Mouse (Mus musculus) spleen, adult 2 months (tissue): ENCODE results near the gene Tnfaip8l1. TPM values are rescaled to one million over a fixed set of nuclear protein-coding genes. Genes with fewer than 3 reads are reported as not detected.

Source experiments
- DNase-seq, 2 experiments: peaks; one replicate each; pipeline versions ENCODE4 v3.0.0 to v3.0.0-alpha.2; 2012 to 2021; ENCODE audit warnings: low spot score in 2 of 2, low read depth in 1 of 2
- H3K27ac ChIP-seq: fragments of 200-500 bp; 2 replicates; pipeline ENCODE4 v1.5.1; 2012; ENCODE audit warnings: low read length, inconsistent platforms; ENCODE audit not compliant: insufficient read depth
- H3K27me3 ChIP-seq: fragments of 200-500 bp; 2 replicates; pipeline ENCODE4 v1.6.1; 2012; ENCODE audit warnings: mild to moderate bottlenecking, moderate library complexity, low read length, inconsistent platforms; ENCODE audit not compliant: control insufficient read depth, insufficient read depth
- H3K36me3 ChIP-seq: fragments of 200-500 bp; 2 replicates; pipeline ENCODE4 v1.6.1; 2012; ENCODE audit warnings: mild to moderate bottlenecking, low read length, inconsistent platforms; ENCODE audit not compliant: control insufficient read depth, insufficient read depth
- H3K4me1 ChIP-seq: fragments of 200-500 bp; 2 replicates; pipeline ENCODE4 v1.6.1; 2011; ENCODE audit warnings: inconsistent platforms; ENCODE audit not compliant: control insufficient read depth, insufficient read depth, insufficient read length
- H3K4me3 ChIP-seq: fragments of 200-500 bp; 2 replicates; pipeline ENCODE4 v1.5.1; 2011; ENCODE audit warnings: mild to moderate bottlenecking, inconsistent platforms; ENCODE audit not compliant: insufficient read depth, insufficient read length; ENCODE audit errors: extremely low read depth
- CTCF ChIP-seq: fragments of 200-500 bp; IDR thresholded peaks from 2 replicates; pipeline ENCODE4 v1.5.1; 2011; ENCODE audit warnings: mild to moderate bottlenecking, inconsistent platforms; ENCODE audit not compliant: insufficient read depth, insufficient read length, insufficient replicate concordance; ENCODE audit errors: extremely low read depth
- POLR2A ChIP-seq: fragments of 200-500 bp; IDR thresholded peaks from 2 replicates; pipeline ENCODE4 v1.6.1; 2011; ENCODE audit warnings: low read depth, low read length, inconsistent platforms
- WGBS: fragments of 180-500 bp; shearing (Covaris S2); methylation state at CpG from one replicate; pipeline ENCODE4 v1.1.7; 2018; 5-methylcytosine and 5-hydroxymethylcytosine counted together
- polyA plus RNA-seq: library from polyadenylated mRNA; depleted of rRNA; stranded (reverse); fragments of >200 nt; gene quantifications from 2 replicates; pipeline ENCODE4 v1.2.3, GENCODE M21; 2012

The Tnfaip8l1 gene
- polyA plus RNA-seq, 1 experiment, result 7.3 TPM

GRCm38 (mm10) chr17:56128246-56128645 is 34.0 kb upstream of the Tnfaip8l1 start:
- WGBS, result 43% methylated on average over 15 of the region's 15 CpGs
- TF ChIP-seq POLR2A, result no peak
- TF ChIP-seq CTCF, result no peak
- no peaks in the 10 kb centered on the region for H3K36me3 ChIP-seq
- DNase-seq, result no peak
- 0 out of 2 replicates have a peak, but pooled peaks cover 4% of the 10 kb centered on the region for H3K27me3 ChIP-seq
- no peak overlapping the region for H3K27ac ChIP-seq
- no peaks in the 10 kb centered on the region; the same call in 1 of the 2 replicates for H3K4me1 ChIP-seq
- no peak overlapping the region for H3K4me3 ChIP-seq

GRCm38 (mm10) chr17:56131136-56131535 is 31.1 kb upstream of the Tnfaip8l1 start:
- no peak overlapping the region for H3K4me3 ChIP-seq
- peaks cover 5% of the 10 kb centered on the region; the same call in 1 of the 2 replicates for H3K4me1 ChIP-seq
- TF ChIP-seq CTCF, result no peak
- no peak for TF ChIP-seq POLR2A
- no peaks in the 10 kb centered on the region for H3K36me3 ChIP-seq
- no peaks in the 10 kb centered on the region for H3K27me3 ChIP-seq
- DNase-seq, result no peak
- WGBS, result 87% methylated on average over 10 of the region's 10 CpGs
- no peak overlapping the region for H3K27ac ChIP-seq

- 42% methylated on average over 7 of the region's 7 CpGs for WGBS
- DNase-seq, result peak; percentile 36 to 64
- TF ChIP-seq POLR2A (no peak), CTCF (peak; percentile 87; the same call in 1 of the 2 replicates)
- Histone ChIP-seq H3K36me3 (no peaks in the 10 kb centered on the region), H3K27me3 (no peaks in the 10 kb centered on the region), H3K27ac (no peak overlapping the region), H3K4me3 (no peak overlapping the region), H3K4me1 (peaks cover 5% of the 10 kb centered on the region; the same call in 1 of the 2 replicates)
Observed at GRCm38 (mm10) chr17:56131814-56132213, 30.5 kb upstream of the Tnfaip8l1 start.

GRCm38 (mm10) chr17:56132661-56133060 is 29.6 kb upstream of the Tnfaip8l1 start:
- 6% methylated on average over 14 of the region's 14 CpGs for WGBS
- TF ChIP-seq CTCF, result peak; percentile 81
- no peak for TF ChIP-seq POLR2A
- Histone ChIP-seq H3K36me3 (no peaks in the 10 kb centered on the region), H3K4me1 (peaks cover 5% of the 10 kb centered on the region; the same call in 1 of the 2 replicates), H3K27ac (no peak overlapping the region), H3K4me3 (no peak overlapping the region), H3K27me3 (no peaks in the 10 kb centered on the region)
- peak; percentile 42 to 58 for DNase-seq

- Histone ChIP-seq H3K27me3 (0 out of 2 replicates have a peak, but pooled peaks cover under 1% of the 10 kb centered on the region), H3K36me3 (no peaks in the 10 kb centered on the region), H3K27ac (peak overlapping the region; percentile 47), H3K4me3 (peak overlapping the region; percentile 56; the same call in 1 of the 2 replicates), H3K4me1 (peaks cover 5% of the 10 kb centered on the region; the same call in 1 of the 2 replicates)
- no peak for TF ChIP-seq POLR2A
- no peak for TF ChIP-seq CTCF
- peak in 1 of 2 experiments; percentile 32 for DNase-seq
- WGBS, result 2% methylated on average over 21 of the region's 21 CpGs
Observed at GRCm38 (mm10) chr17:56133457-56134363, 28.6 kb upstream of the Tnfaip8l1 start.

GRCm38 (mm10) chr17:56134463-56134971 is 27.8 kb upstream of the Tnfaip8l1 start:
- peak overlapping the region; percentile 36 for H3K27ac ChIP-seq
- peak; percentile 36 to 71 for DNase-seq
- 0 out of 2 replicates have a peak, but pooled peaks cover 4% of the 10 kb centered on the region for H3K27me3 ChIP-seq
- H3K36me3 ChIP-seq, result no peaks in the 10 kb centered on the region
- TF ChIP-seq POLR2A (no peak), CTCF (peak; percentile 99)
- peak overlapping the region; percentile 56 for H3K4me3 ChIP-seq
- H3K4me1 ChIP-seq, result peaks cover 5% of the 10 kb centered on the region
- WGBS, result 3% methylated on average over 27 of the region's 27 CpGs
